Mouse (Mus musculus): ENCODE measurements around the gene Arrb2. TPM values are rescaled to one million over a fixed set of nuclear protein-coding genes. Genes with fewer than 3 reads are reported as not detected.

Arrb2 gene
- polyA plus RNA-seq, 1 experiment: 39.6 TPM

- H3K36me3 ChIP-seq (ENCODE audit: control insufficient read depth, insufficient read depth, low read length, poor library complexity, severe bottlenecking): peaks cover 6% of the 10 kb centered on the region
- H3K27me3 ChIP-seq (ENCODE audit: control insufficient read depth, insufficient read depth, low read length, poor library complexity, severe bottlenecking): no peaks in the 10 kb centered on the region
- H3K4me1 ChIP-seq (ENCODE audit: control insufficient read depth, insufficient read depth, low read length): no peaks in the 10 kb centered on the region
- no peak overlapping the region for H3K27ac ChIP-seq (ENCODE audit: insufficient read depth, low read length)
- H3K9ac ChIP-seq (ENCODE audit: low read depth, poor library complexity, severe bottlenecking): 0 out of 2 replicates have a peak overlapping the region, but pooled peaks have one; percentile 0
- peak overlapping the region; percentile 12; the same call in 1 of the 2 replicates for H3K4me3 ChIP-seq (ENCODE audit: low read depth, low read length)
- TF ChIP-seq POLR2A (IDR thresholded peaks at IDR 0.05; ENCODE audit: insufficient read depth, low read length) (no peak), EP300 (IDR thresholded peaks at IDR 0.05; ENCODE audit: insufficient read depth, low read depth, low read length) (no peak), CTCF (IDR thresholded peaks at IDR 0.05; ENCODE audit: low read depth, low read length) (no peak)
- no peaks in the 10 kb centered on the region for H3K9me3 ChIP-seq (replicated peaks; ENCODE audit: control insufficient read depth, insufficient read depth, low read length, poor library complexity, severe bottlenecking)
Measured at GRCm38 (mm10) chr11:70431574-70431973, 861 bp upstream of the Arrb2 start.

GRCm38 (mm10) chr11:70432895-70433568, 597 bp downstream of the Arrb2 start:
- H3K4me1 ChIP-seq (ENCODE audit: control insufficient read depth, insufficient read depth, low read length): peaks cover 2% of the 10 kb centered on the region
- no peaks in the 10 kb centered on the region for H3K27me3 ChIP-seq (ENCODE audit: control insufficient read depth, insufficient read depth, low read length, poor library complexity, severe bottlenecking)
- peaks cover 18% of the 10 kb centered on the region for H3K36me3 ChIP-seq (ENCODE audit: control insufficient read depth, insufficient read depth, low read length, poor library complexity, severe bottlenecking)
- peak overlapping the region; percentile 86 for H3K9ac ChIP-seq (ENCODE audit: low read depth, poor library complexity, severe bottlenecking)
- no peak for TF ChIP-seq CTCF (IDR thresholded peaks at IDR 0.05; ENCODE audit: low read depth, low read length)
- TF ChIP-seq POLR2A (IDR thresholded peaks at IDR 0.05; ENCODE audit: insufficient read depth, low read length): no peak
- no peak for TF ChIP-seq EP300 (IDR thresholded peaks at IDR 0.05; ENCODE audit: insufficient read depth, low read depth, low read length)
- peak overlapping the region; percentile 68 for H3K4me3 ChIP-seq (ENCODE audit: low read depth, low read length)
- no peak overlapping the region for H3K27ac ChIP-seq (ENCODE audit: insufficient read depth, low read length)
- no peaks in the 10 kb centered on the region for H3K9me3 ChIP-seq (replicated peaks; ENCODE audit: control insufficient read depth, insufficient read depth, low read length, poor library complexity, severe bottlenecking)

- Histone ChIP-seq H3K4me1 (ENCODE audit: control insufficient read depth, insufficient read depth, low read length) (peaks cover 3% of the 10 kb centered on the region), H3K9ac (ENCODE audit: low read depth, poor library complexity, severe bottlenecking) (peak overlapping the region; percentile 86), H3K4me3 (ENCODE audit: low read depth, low read length) (no peak overlapping the region), H3K36me3 (ENCODE audit: control insufficient read depth, insufficient read depth, low read length, poor library complexity, severe bottlenecking) (peaks cover 22% of the 10 kb centered on the region), H3K27me3 (ENCODE audit: control insufficient read depth, insufficient read depth, low read length, poor library complexity, severe bottlenecking) (no peaks in the 10 kb centered on the region), H3K27ac (ENCODE audit: insufficient read depth, low read length) (no peak overlapping the region), H3K9me3 (replicated peaks; ENCODE audit: control insufficient read depth, insufficient read depth, low read length, poor library complexity, severe bottlenecking) (no peaks in the 10 kb centered on the region)
- TF ChIP-seq CTCF (IDR thresholded peaks at IDR 0.05; ENCODE audit: low read depth, low read length) (no peak), POLR2A (IDR thresholded peaks at IDR 0.05; ENCODE audit: insufficient read depth, low read length) (no peak), EP300 (IDR thresholded peaks at IDR 0.05; ENCODE audit: insufficient read depth, low read depth, low read length) (no peak)
Measured at GRCm38 (mm10) chr11:70433569-70433943, 1.1 kb downstream of the Arrb2 start.

- peaks cover 3% of the 10 kb centered on the region for H3K4me1 ChIP-seq (ENCODE audit: control insufficient read depth, insufficient read depth, low read length)
- H3K9ac ChIP-seq (ENCODE audit: low read depth, poor library complexity, severe bottlenecking): no peak overlapping the region
- peaks cover 23% of the 10 kb centered on the region for H3K36me3 ChIP-seq (ENCODE audit: control insufficient read depth, insufficient read depth, low read length, poor library complexity, severe bottlenecking)
- H3K27me3 ChIP-seq (ENCODE audit: control insufficient read depth, insufficient read depth, low read length, poor library complexity, severe bottlenecking): no peaks in the 10 kb centered on the region
- H3K9me3 ChIP-seq (replicated peaks; ENCODE audit: control insufficient read depth, insufficient read depth, low read length, poor library complexity, severe bottlenecking): no peaks in the 10 kb centered on the region
- TF ChIP-seq EP300 (IDR thresholded peaks at IDR 0.05; ENCODE audit: insufficient read depth, low read depth, low read length) (no peak), POLR2A (IDR thresholded peaks at IDR 0.05; ENCODE audit: insufficient read depth, low read length) (no peak)
- H3K27ac ChIP-seq (ENCODE audit: insufficient read depth, low read length): no peak overlapping the region
- H3K4me3 ChIP-seq (ENCODE audit: low read depth, low read length): no peak overlapping the region
Measured at GRCm38 (mm10) chr11:70433951-70434350, 1.5 kb downstream of the Arrb2 start.

GRCm38 (mm10) chr11:70435476-70435875, 3.0 kb downstream of the Arrb2 start:
- Histone ChIP-seq H3K4me3 (ENCODE audit: low read depth, low read length) (no peak overlapping the region), H3K36me3 (ENCODE audit: control insufficient read depth, insufficient read depth, low read length, poor library complexity, severe bottlenecking) (peaks cover 38% of the 10 kb centered on the region), H3K9me3 (replicated peaks; ENCODE audit: control insufficient read depth, insufficient read depth, low read length, poor library complexity, severe bottlenecking) (no peaks in the 10 kb centered on the region), H3K27ac (ENCODE audit: insufficient read depth, low read length) (no peak overlapping the region), H3K27me3 (ENCODE audit: control insufficient read depth, insufficient read depth, low read length, poor library complexity, severe bottlenecking) (no peaks in the 10 kb centered on the region), H3K9ac (ENCODE audit: low read depth, poor library complexity, severe bottlenecking) (no peak overlapping the region), H3K4me1 (ENCODE audit: control insufficient read depth, insufficient read depth, low read length) (peaks cover 3% of the 10 kb centered on the region)
- TF ChIP-seq CTCF (IDR thresholded peaks at IDR 0.05; ENCODE audit: low read depth, low read length) (no peak), POLR2A (IDR thresholded peaks at IDR 0.05; ENCODE audit: insufficient read depth, low read length) (no peak), EP300 (IDR thresholded peaks at IDR 0.05; ENCODE audit: insufficient read depth, low read depth, low read length) (no peak)

- no peak for TF ChIP-seq POLR2A (IDR thresholded peaks at IDR 0.05; ENCODE audit: insufficient read depth, low read length)
- no peak for TF ChIP-seq CTCF (IDR thresholded peaks at IDR 0.05; ENCODE audit: low read depth, low read length)
- TF ChIP-seq EP300 (IDR thresholded peaks at IDR 0.05; ENCODE audit: insufficient read depth, low read depth, low read length): no peak
- H3K4me3 ChIP-seq (ENCODE audit: low read depth, low read length): no peak overlapping the region
- no peaks in the 10 kb centered on the region for H3K27me3 ChIP-seq (ENCODE audit: control insufficient read depth, insufficient read depth, low read length, poor library complexity, severe bottlenecking)
- H3K9me3 ChIP-seq (replicated peaks; ENCODE audit: control insufficient read depth, insufficient read depth, low read length, poor library complexity, severe bottlenecking): no peaks in the 10 kb centered on the region
- H3K36me3 ChIP-seq (ENCODE audit: control insufficient read depth, insufficient read depth, low read length, poor library complexity, severe bottlenecking): peaks cover 43% of the 10 kb centered on the region
- H3K4me1 ChIP-seq (ENCODE audit: control insufficient read depth, insufficient read depth, low read length): peaks cover 3% of the 10 kb centered on the region
- H3K9ac ChIP-seq (ENCODE audit: low read depth, poor library complexity, severe bottlenecking): no peak overlapping the region
- H3K27ac ChIP-seq (ENCODE audit: insufficient read depth, low read length): no peak overlapping the region
Measured at GRCm38 (mm10) chr11:70437426-70437825, 5.0 kb downstream of the Arrb2 start.

Measured in ES-Bruce4 (cell line).